Mouse (Mus musculus) large intestine, adult 2 months (tissue): ENCODE data around the gene Cry2. TPM values are rescaled to one million over a fixed set of nuclear protein-coding genes. Genes with fewer than 3 reads are reported as not detected.
A peak's percentile ranks its signal among the peaks of the same experiment; 100 is the strongest.
"Not testable (repeated sequence)": the region's sequence is repeated elsewhere in the genome, so short reads cannot be mapped to it uniquely, and the experiment has no call there.

Experiments
- DNase-seq: peaks from one replicate; pipeline ENCODE4 v3.0.0-alpha.2; 2012; ENCODE audit warnings: low read depth, low spot score
- WGBS: fragments of 180-500 bp; shearing (Covaris S2); methylation state at CpG from one replicate; pipeline ENCODE4 v1.1.7; 2018; 5-methylcytosine and 5-hydroxymethylcytosine counted together
- polyA plus RNA-seq: library from polyadenylated mRNA; depleted of rRNA; stranded (reverse); fragments of >200 nt; gene quantifications from 2 replicates; pipeline ENCODE4 v1.2.3, GENCODE M21; 2012; rRNA removed

The Cry2 gene
- 6.9 and 10.4 TPM in 2 replicates for polyA plus RNA-seq

GRCm38 (mm10) chr2:92433578-92434374, at the start of gene Cry2:
Gene Cry2, minus strand, starts transcription at chr2:92434043.
- WGBS, result under 1% methylated on average over 75 of the region's 76 CpGs
- peak; percentile 86 for DNase-seq

- no peak for DNase-seq
Measured at GRCm38 (mm10) chr2:92483505-92483904, 49.7 kb upstream of the Cry2 start.

GRCm38 (mm10) chr2:92482551-92482950, 48.7 kb upstream of the Cry2 start:
- WGBS, result 29% methylated on average over 1 of the region's 1 CpGs
- DNase-seq, result no peak

More at GRCm38 (mm10) chr2:92483505-92483904, 49.7 kb upstream of the Cry2 start:
- WGBS, result 67% methylated on average over 5 of the region's 5 CpGs

- 71% methylated on average over 4 of the region's 4 CpGs for WGBS
Measured at GRCm38 (mm10) chr2:92478313-92478688, 44.5 kb upstream of the Cry2 start.

GRCm38 (mm10) chr2:92477672-92478312, 43.9 kb upstream of the Cry2 start:
- no peak for DNase-seq
- 75% methylated on average over 12 of the region's 12 CpGs for WGBS

More at GRCm38 (mm10) chr2:92478313-92478688, 44.5 kb upstream of the Cry2 start:
- DNase-seq, result no peak

- DNase-seq, result not testable (repeated sequence)
- WGBS, result 60% methylated on average over 7 of the region's 7 CpGs
Measured at GRCm38 (mm10) chr2:92476580-92476979, 42.7 kb upstream of the Cry2 start.

GRCm38 (mm10) chr2:92475711-92476110, 41.9 kb upstream of the Cry2 start:
- no peak for DNase-seq
- 83% methylated on average over 2 of the region's 2 CpGs for WGBS

- no peak for DNase-seq
- 55% methylated on average over 3 of the region's 3 CpGs for WGBS
Measured at GRCm38 (mm10) chr2:92474920-92475319, 41.1 kb upstream of the Cry2 start.

- 85% methylated on average over 12 of the region's 12 CpGs for WGBS
- no peak for DNase-seq
Measured at GRCm38 (mm10) chr2:92471886-92472670, 38.2 kb upstream of the Cry2 start.

GRCm38 (mm10) chr2:92464690-92465089, 30.8 kb upstream of the Cry2 start:
- 20% methylated on average over 3 of the region's 3 CpGs for WGBS
- no peak for DNase-seq

GRCm38 (mm10) chr2:92461215-92461614, 27.4 kb upstream of the Cry2 start:
- no peak for DNase-seq
- WGBS, result 86% methylated on average over 1 of the region's 1 CpGs

GRCm38 (mm10) chr2:92459921-92460707, 26.3 kb upstream of the Cry2 start, which contains the start of gene Slc35c1:
Gene Slc35c1, minus strand, starts transcription at chr2:92460538.
- 1% methylated on average over 34 of the region's 34 CpGs for WGBS
- no peak for DNase-seq

- no peak for DNase-seq
- WGBS, result under 1% methylated on average over 55 of the region's 55 CpGs
Measured at GRCm38 (mm10) chr2:92459141-92459920, 25.5 kb upstream of the Cry2 start.

GRCm38 (mm10) chr2:92458481-92458880, 24.6 kb upstream of the Cry2 start:
- WGBS, result 26% methylated on average over 13 of the region's 13 CpGs
- DNase-seq, result no peak

- no peak for DNase-seq
- 53% methylated on average over 8 of the region's 8 CpGs for WGBS
Measured at GRCm38 (mm10) chr2:92456970-92457530, 23.2 kb upstream of the Cry2 start.

- WGBS, result 28% methylated on average over 3 of the region's 3 CpGs
- no peak for DNase-seq
Measured at GRCm38 (mm10) chr2:92455704-92456103, 21.9 kb upstream of the Cry2 start.

- DNase-seq, result no peak
- WGBS, result 88% methylated on average over 11 of the region's 11 CpGs
Measured at GRCm38 (mm10) chr2:92454166-92454565, 20.3 kb upstream of the Cry2 start.

- DNase-seq, result no peak
- 86% methylated on average over 3 of the region's 3 CpGs for WGBS
Measured at GRCm38 (mm10) chr2:92451126-92451525, 17.3 kb upstream of the Cry2 start.
